Mouse (Mus musculus): ENCODE data around the gene Mtfmt.

Mtfmt gene

GRCm38 (mm10) chr9:65435671-65436301 lies at the start of gene Mtfmt:
TSS of gene Mtfmt (plus strand) at chr9:65435782.
- DNase-seq: peak; percentile 98

DNA sequence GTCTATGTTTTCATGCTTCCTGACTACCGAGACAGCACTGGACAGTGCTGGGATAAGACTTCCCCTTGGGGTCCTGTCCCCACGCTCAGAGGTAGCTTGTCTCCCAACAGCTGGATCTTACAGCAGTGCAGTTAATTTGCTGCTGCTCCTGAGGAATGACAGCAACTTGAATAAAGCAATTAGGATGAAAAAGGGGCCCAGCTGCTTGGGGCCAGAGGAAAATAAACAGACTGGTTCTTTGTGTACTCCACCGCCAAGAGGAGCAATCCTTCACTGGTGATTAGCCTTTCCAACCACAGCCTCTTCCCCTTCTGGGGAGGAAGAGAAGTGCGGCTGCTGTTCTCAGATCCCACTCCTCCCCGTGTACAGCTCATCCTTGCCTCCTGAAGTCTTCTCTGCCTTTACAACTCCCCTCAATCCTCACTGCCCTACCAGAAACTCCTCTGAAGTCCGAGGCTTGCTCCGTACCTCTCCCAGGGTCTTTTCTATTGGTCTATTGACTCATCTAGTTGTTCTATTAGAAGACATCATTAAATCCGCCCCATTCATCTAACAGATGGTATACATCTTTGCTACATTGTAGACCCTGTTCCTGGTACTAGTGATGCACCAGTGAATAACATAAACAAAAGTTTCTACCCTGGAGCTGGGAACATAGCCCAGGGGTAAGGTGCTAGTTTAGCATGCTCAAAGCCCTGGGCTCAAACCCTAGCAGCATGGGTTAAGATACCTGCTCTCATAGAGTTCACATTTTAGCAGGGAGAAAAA lies 49.0 kb upstream of the Mtfmt start:
- DNase-seq: no peak

GRCm38 (mm10) chr9:65390752-65391612 lies 44.6 kb upstream of the Mtfmt start:
- peak; percentile 27 for DNase-seq

GRCm38 (mm10) chr9:65391613-65391964 lies 44.0 kb upstream of the Mtfmt start, which contains the start of gene Kbtbd13:
TSS of gene Kbtbd13 (minus strand) at chr9:65391652.
- no peak for DNase-seq

- peak; percentile 68 for DNase-seq
Observed at GRCm38 (mm10) chr9:65392638-65393364, 42.8 kb upstream of the Mtfmt start.

DNA sequence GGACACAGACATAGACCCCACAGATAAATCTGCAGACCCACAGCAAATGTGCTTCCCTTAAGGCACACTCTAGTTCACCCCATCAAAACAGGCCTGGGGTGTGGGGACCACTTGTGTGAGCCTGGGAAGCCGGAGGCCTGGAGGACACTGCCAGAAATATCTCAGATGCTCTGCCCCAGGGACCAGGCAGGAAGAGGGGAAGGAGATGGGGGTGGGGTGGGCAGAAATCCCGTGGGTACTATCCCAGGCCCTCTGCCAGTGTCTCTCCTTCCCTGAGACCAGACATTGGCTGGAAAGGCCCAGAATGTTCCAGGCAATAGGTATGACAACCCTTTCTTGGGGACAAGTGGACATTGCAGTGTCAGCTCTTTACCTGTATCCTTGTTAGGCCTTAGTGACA lies 42.0 kb upstream of the Mtfmt start:
- no peak for DNase-seq

DNA sequence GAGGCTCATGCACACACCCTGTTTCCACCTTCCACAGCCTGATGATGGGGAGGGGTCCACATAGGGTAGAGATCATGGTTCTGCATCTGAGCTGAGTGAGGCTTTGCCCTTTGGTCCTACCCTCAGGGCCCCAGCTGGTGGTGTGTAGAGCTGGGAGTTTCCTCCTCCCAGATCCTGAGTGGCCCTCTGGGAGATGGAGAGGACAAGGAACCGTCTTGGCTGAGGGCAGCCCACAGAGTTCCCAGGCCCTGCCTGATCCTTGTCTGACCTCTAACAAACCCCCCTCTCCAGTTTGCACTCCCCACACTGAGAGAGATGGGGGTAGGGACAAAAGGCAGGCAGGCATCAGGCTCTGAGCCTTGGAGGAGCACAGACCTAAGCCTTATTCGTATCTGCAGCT lies 41.2 kb upstream of the Mtfmt start:
- DNase-seq: no peak

DNA sequence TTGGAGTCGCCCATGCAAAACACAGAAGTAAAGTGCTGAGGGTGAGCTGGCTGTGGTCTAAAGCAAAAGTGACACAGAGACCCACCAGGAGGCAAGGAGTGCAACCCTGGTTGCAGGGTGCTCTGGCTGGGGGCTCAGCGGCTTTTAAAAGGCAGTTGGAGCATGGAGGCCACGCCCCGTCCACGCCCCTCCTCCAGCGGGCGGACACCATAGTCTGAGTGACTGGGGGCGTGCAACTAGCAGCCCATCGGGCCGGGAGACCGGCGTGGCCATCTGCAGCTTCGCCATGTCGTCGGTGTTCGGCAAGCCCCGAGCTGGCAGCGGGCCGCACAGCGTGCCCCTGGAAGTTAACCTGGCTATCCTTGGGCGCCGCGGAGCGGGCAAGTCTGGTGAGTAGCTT lies 37.3 kb upstream of the Mtfmt start, which contains the start of gene Rasl12:
Gene Rasl12, plus strand, starts transcription at position 228 of the 400 bp plus-strand sequence.
- peak; percentile 65 for DNase-seq

DNA sequence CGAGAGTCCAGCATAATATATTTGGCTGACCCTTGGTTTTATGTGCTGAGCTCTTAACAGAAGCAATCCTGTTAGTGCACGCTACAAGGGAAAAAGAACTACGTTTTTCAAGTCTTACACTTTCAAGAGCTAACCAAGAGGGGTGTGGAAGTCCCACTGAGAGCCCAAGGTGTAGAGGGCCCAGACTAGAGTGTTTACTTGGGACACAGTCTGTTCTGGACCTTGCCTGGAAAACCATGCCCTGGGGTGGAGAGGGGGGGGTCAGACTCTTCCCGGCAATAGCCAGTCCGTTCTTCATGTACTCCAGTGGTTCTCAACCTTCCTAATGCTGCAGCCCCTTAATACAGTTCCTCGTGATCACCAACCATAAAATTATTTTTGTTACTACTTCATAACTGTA lies 35.6 kb upstream of the Mtfmt start:
- no peak for DNase-seq

DNA sequence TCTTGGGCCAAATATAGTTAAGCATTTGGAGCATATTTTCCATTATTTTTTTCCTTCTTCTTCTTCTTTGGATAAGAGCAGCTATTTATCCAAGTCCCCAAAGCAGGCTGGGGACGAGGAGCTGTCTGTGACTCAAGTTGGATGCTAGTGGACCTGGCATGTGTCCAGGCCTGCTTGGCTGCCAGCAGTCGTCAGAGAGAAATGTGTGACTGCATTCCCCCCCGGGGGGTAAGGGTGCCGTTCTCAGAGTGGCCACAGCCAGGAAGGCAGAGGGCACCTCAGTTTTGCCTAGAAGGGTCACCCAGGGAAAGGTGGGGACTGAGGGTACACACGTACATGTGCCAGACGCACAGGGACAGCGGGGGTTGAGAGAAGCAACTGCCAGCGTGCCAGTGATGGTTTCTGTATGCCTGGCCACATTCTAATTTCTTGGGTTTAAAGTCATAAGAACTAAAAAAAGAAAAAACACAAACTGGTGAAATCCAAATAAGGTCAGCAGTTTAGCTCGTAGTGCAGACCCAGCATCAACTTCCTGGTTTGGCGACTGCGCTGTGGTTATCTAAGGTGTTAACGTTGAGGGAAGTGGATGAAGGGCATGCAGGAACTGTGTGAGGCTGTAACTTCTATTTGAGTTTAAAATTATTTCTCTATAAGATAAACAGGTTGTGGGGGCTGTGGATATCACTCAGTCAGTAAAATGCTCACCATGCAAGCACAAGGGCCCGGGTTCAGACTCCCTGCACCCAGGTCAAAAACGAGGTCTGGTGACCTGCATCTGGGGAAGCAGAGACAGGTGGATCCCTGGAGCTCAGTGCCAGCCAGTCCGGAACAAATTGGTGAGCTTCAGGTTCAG lies 31.0 kb upstream of the Mtfmt start:
- DNase-seq: no peak

- DNase-seq: no peak
Observed at GRCm38 (mm10) chr9:65405184-65405449, 30.5 kb upstream of the Mtfmt start.

- DNase-seq: no peak
Observed at GRCm38 (mm10) chr9:65407327-65407726, 28.3 kb upstream of the Mtfmt start.

GRCm38 (mm10) chr9:65407861-65408260 lies 27.7 kb upstream of the Mtfmt start:
- DNase-seq: no peak

- no peak for DNase-seq
Observed at GRCm38 (mm10) chr9:65408871-65409295, 26.7 kb upstream of the Mtfmt start.

DNA sequence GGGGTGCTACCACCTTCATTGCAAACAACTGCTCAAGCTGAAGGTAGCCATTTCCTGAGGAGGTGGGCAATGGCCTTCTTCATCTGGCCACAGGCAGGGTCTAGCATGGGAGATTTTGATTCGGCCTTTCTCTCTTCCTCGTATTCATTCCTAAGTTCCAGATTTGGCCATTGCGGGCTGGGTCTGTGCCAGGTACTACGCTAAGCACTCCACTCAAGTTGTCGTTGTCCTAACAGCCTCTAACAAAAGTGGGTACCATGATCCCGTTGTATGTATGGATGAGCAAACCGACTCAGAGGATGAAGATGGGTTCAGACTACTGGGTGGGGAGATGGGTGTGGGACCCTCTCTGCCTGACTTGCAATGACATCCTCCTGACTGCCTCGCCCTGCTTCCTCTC lies 25.2 kb upstream of the Mtfmt start:
- no peak for DNase-seq

DNA sequence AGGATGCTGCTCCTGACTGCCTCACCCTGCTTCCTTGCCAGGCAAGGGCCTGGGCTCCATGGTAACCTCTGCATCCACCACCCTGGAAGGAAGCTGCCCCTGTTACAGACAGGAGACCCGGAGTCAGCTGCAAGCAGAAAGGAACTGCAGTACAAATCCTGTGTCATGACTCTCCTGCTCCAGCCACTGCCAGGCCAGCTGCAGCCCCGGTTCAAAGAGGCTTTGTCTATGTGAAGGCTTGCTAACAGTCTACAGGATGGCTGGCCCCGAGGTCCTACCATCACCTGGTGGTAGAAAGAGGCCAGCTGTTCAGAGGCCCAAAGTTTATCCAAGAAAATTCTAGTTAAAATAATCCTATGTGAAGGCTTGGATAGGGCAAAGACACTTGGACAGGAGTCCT lies 24.3 kb upstream of the Mtfmt start:
- no peak for DNase-seq

- DNase-seq: no peak
Observed at GRCm38 (mm10) chr9:65417738-65418137, 17.8 kb upstream of the Mtfmt start.

DNA sequence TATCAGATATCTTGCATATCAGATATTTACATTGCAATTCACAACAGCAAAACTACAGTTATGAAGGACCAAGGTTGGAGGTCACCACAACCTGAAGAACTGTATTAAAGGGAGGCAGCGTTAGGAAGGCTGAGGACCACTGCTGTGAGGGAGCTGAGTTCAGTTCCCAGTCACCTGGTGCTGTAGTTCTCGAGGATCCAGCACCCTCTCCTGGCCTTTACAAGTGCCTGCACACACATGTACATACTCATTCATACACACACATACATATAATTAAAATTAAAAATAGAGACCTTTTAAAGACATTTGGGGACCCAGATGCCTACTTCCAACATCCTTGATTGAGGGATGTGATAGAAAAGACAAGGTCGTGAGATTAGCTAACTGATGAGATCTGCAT lies 15.9 kb upstream of the Mtfmt start:
- DNase-seq: no peak

DNA sequence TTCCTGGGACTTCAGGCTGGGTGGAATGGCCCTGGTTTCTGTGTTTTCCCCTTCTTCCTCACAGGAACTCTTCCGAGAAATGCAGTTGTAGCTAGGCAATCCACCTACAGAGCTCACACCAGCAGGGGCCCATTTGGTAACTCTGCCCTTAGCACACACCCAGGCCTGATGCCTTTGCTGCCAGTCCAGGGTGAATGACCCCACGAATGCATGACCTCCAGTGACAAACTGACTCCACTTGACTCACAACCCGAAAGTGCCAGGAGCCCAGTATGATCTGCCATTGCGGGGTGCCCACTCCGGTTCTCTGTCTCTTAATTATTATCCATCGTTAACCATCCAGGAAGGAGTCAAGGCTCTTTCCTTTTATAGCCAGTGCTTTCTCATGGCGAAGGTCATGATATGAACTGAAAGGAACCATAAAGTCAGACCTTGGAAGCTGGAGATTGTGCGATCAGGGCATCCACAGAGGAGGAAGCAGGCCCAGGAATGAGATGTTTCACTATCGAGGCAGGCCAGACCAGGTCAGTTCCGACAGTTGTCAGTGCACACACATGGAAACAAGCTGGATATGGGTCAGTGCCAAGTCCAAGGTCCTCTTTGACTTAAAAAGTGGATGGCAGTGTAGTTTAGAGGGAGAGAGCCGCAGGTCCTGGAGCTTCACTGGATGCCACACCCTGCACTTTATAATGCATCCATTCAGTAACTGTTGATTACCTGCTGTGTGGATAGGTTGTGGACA lies 12.7 kb upstream of the Mtfmt start, which contains the start of gene Slc51b:
Gene Slc51b, minus strand, starts transcription at position 196 of the 742 bp plus-strand sequence.
- DNase-seq: no peak

GRCm38 (mm10) chr9:65424393-65424792 lies 11.2 kb upstream of the Mtfmt start:
- DNase-seq: no peak

GRCm38 (mm10) chr9:65427511-65427910 lies 8.1 kb upstream of the Mtfmt start:
- no peak for DNase-seq
